Mouse (Mus musculus) heart, embryonic 13.5 days (tissue): ENCODE measurements at regions not wholly inside any gene's neighbourhood (a gene's known extent, or its start where the extent isn't known, plus 50 kb on each side); places are given as distances from the start of the nearest gene placed in this dataset.

Experiments
- ATAC-seq: fragments of 200-750 bp; cut with Nextera tagmentation; 2 replicates; pipeline ENCODE4 v1.8.0; 2017; ENCODE audit warnings: moderate TSS enrichment; ENCODE audit not compliant: insufficient number of reproducible peaks, low FRiP score, low TSS enrichment; ENCODE audit errors: extremely low read depth
- H3K27ac ChIP-seq: fragments of 300-500 bp; sonication (generic); replicated peaks from 2 replicates; pipeline ENCODE4 v1.5.1; 2015; ENCODE audit warnings: moderate library complexity, mild to moderate bottlenecking, inconsistent platforms
- H3K27me3 ChIP-seq: fragments of 300-500 bp; sonication (generic); replicated peaks from 2 replicates; pipeline ENCODE4 v1.6.1; 2015; ENCODE audit warnings: mild to moderate bottlenecking, inconsistent platforms
- H3K36me3 ChIP-seq: fragments of 300-500 bp; sonication (generic); 2 replicates; pipeline ENCODE4 v1.6.1; 2015; ENCODE audit warnings: mild to moderate bottlenecking, inconsistent platforms
- H3K4me1 ChIP-seq: fragments of 300-500 bp; sonication (generic); 2 replicates; pipeline ENCODE4 v1.6.1; 2015; ENCODE audit warnings: inconsistent platforms
- H3K4me2 ChIP-seq: fragments of 300-500 bp; sonication (generic); 2 replicates; pipeline ENCODE4 v1.6.1; 2015; ENCODE audit warnings: inconsistent platforms, mild to moderate bottlenecking, moderate library complexity
- H3K4me3 ChIP-seq: fragments of 300-500 bp; sonication (generic); 2 replicates; pipeline ENCODE4 v1.5.1; 2015; ENCODE audit warnings: moderate library complexity, mild to moderate bottlenecking, inconsistent platforms
- H3K9ac ChIP-seq: fragments of 300-500 bp; sonication (generic); 2 replicates; pipeline ENCODE4 v1.6.1; 2015; ENCODE audit warnings: inconsistent platforms, mild to moderate bottlenecking, moderate library complexity
- H3K9me3 ChIP-seq: fragments of 300-500 bp; sonication (generic); 2 replicates; pipeline ENCODE4 v1.6.1; 2016; ENCODE audit warnings: inconsistent platforms
- WGBS: fragments of 180-500 bp; shearing (Covaris S2); methylation state at CpG from one replicate; pipeline ENCODE4 v1.1.7; 2015; ENCODE audit warnings: mixed read lengths; 5-methylcytosine and 5-hydroxymethylcytosine counted together

DNA sequence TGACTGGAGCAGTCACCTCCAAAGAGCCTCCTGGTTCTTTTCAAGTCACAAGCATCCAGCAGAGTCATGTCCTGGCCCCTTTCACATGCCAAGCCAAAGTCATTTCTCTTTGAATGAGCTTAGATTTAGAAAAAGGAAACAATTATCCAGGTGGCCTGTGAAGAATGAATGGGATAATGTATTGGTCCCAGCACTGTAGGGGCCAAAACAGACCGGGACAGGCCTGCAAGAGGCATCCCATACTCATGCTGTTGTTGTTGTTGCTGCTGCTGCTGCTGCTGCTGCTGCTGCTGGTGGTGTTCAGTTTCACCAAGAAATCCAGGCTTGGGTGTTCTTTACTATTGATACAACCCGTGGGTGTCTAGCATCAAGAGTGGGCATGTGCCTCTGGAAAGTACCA lies 113.1 kb upstream of the Mgme1 start:
- H3K27me3 ChIP-seq, result peaks cover 14% of the 10 kb centered on the region
- H3K4me3 ChIP-seq, result no peak overlapping the region
- no peak for ATAC-seq
- no peak overlapping the region for H3K9ac ChIP-seq
- 30% methylated on average over 2 of the region's 2 CpGs for WGBS
- H3K4me2 ChIP-seq, result no peak overlapping the region
- H3K4me1 ChIP-seq, result peaks cover 19% of the 10 kb centered on the region
- no peak overlapping the region for H3K27ac ChIP-seq
- no peaks in the 10 kb centered on the region for H3K9me3 ChIP-seq
- H3K36me3 ChIP-seq, result no peaks in the 10 kb centered on the region

DNA sequence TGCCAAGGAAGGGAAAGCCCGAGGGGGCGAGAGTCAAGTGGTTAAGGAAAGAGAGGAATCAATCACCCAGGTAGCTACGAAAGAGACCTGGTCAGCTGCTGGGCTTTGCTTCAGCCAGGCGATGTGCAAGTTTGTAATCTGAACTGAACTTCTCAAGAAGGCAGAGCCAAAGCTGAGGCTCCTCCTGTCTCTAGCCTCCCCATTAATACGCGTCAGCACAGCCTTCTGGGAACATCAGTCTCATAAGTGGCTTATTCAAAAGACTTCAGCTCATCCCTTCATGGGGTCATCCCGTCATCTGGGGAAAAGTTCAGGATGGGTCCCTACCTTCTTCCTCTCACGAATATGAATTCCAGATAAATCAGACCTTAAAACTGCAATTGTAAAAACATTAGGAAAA lies 112.2 kb upstream of the Mgme1 start:
- 51% methylated on average over 8 of the region's 8 CpGs for WGBS
- no peak overlapping the region for H3K27ac ChIP-seq
- H3K27me3 ChIP-seq, result peaks cover 14% of the 10 kb centered on the region
- H3K4me2 ChIP-seq, result no peak overlapping the region
- no peaks in the 10 kb centered on the region for H3K9me3 ChIP-seq
- H3K36me3 ChIP-seq, result no peaks in the 10 kb centered on the region
- no peak overlapping the region for H3K4me3 ChIP-seq
- ATAC-seq, result no peak
- H3K9ac ChIP-seq, result no peak overlapping the region
- H3K4me1 ChIP-seq, result peaks cover 19% of the 10 kb centered on the region

DNA sequence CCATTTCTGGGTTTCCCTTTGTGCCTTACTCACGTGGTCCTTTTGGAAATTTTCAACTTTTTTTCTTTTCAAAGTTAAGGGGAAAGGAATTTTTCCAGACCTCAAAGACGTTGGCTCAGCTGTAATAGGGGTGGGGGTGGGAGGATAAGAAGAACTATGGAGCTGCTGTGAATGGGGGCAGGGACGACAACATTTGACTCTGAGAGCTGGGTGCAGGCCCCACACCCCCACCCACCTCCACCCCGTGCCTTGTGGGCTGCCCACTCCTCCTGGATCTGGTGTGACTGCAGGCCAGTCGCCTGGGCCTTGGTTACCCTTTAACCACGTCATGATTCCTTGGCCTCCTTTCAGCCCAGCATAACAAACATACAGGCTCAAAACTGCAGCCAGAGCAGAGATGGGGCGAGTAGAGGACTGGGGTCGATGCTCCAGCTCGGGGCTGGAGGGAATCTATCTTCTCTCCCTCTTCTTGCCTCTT lies 110.6 kb upstream of the Mgme1 start:
- no peak overlapping the region for H3K4me3 ChIP-seq
- WGBS, result 36% methylated on average over 9 of the region's 9 CpGs
- no peaks in the 10 kb centered on the region for H3K9me3 ChIP-seq
- no peaks in the 10 kb centered on the region for H3K36me3 ChIP-seq
- ATAC-seq, result no peak
- H3K4me1 ChIP-seq, result peaks cover 33% of the 10 kb centered on the region
- H3K9ac ChIP-seq, result peak overlapping the region; percentile 12; the same call in 1 of the 2 replicates
- peak overlapping the region; percentile 66 for H3K27ac ChIP-seq
- 0 out of 2 replicates have a peak overlapping the region, but pooled peaks have one; percentile 24 for H3K4me2 ChIP-seq
- peaks cover 14% of the 10 kb centered on the region for H3K27me3 ChIP-seq

DNA sequence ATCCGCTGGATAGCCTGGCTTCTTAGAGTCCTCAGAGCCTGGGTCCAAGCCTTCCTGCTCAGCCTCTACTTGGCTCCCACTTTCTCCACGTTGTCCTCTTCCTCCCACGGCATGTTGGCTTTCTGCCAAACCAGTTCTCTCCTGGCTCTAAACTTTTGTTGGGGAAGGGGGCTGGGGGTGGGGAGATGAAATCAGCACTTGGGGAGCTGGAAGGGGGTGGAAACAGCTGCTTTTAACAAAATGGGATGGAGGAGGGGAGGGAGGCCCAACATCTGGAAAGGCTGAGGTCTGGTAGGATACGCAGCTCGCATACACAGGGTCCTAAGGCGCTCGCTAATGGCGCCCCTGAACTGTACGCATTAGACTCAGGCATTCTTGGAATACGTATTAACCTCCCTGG lies 110.0 kb upstream of the Mgme1 start:
- peaks cover 34% of the 10 kb centered on the region for H3K4me1 ChIP-seq
- H3K9me3 ChIP-seq, result no peaks in the 10 kb centered on the region
- no peaks in the 10 kb centered on the region for H3K36me3 ChIP-seq
- peak overlapping the region; percentile 66 for H3K27ac ChIP-seq
- no peak overlapping the region for H3K4me3 ChIP-seq
- ATAC-seq, result no peak
- WGBS, result 52% methylated on average over 10 of the region's 10 CpGs
- no peak overlapping the region; the same call in 1 of the 2 replicates for H3K9ac ChIP-seq
- peaks cover 14% of the 10 kb centered on the region for H3K27me3 ChIP-seq
- 0 out of 2 replicates have a peak overlapping the region, but pooled peaks have one; percentile 24 for H3K4me2 ChIP-seq

DNA sequence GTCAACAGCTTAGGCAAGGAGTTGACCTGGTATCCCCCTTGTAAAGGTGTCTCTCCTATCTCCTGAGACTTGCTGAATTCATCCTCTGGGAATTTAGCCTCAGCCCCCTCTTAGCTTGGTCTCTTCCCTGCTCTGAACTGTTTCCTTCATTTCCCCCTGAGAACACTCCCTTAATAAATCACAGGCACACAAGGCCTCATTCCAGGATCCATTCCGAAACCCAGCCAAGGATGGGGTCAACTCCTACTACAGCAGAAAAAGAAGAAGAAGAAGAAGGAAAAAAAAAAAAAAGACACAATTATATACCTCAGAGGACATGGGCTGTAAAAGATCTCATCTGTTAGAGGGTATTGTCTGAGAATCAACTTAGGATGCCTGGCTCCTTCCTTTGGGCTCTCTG lies 108.6 kb upstream of the Mgme1 start:
- no peak for ATAC-seq
- no peak overlapping the region for H3K9ac ChIP-seq
- H3K36me3 ChIP-seq, result no peaks in the 10 kb centered on the region
- H3K9me3 ChIP-seq, result no peaks in the 10 kb centered on the region
- peaks cover 41% of the 10 kb centered on the region for H3K4me1 ChIP-seq
- H3K27me3 ChIP-seq, result peaks cover 10% of the 10 kb centered on the region
- WGBS, result 63% methylated on average over 1 of the region's 1 CpGs
- H3K4me2 ChIP-seq, result no peak overlapping the region
- H3K4me3 ChIP-seq, result no peak overlapping the region
- H3K27ac ChIP-seq, result no peak overlapping the region; the same call in 1 of the 2 replicates

DNA sequence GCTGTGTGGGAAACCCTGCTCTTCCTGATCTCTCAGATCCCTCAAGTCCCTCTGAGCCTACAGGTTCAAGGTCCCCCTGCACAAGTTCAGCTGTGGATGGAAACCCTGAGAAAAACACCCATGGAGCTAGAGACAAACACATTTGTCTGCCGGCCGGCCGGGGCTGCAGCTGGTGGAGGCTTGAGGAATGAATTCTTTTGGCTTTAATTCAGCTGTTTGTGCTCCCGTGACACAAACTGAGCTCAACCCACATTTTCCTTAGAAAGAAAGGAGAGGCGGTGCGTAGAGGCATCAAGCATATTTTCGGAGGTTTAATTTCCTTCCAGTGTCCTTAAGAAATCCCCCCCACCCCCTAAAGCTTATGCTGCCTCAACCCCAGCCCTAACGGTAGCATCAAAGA lies 106.4 kb upstream of the Mgme1 start:
- H3K4me3 ChIP-seq, result peak overlapping the region; percentile 66

DNA sequence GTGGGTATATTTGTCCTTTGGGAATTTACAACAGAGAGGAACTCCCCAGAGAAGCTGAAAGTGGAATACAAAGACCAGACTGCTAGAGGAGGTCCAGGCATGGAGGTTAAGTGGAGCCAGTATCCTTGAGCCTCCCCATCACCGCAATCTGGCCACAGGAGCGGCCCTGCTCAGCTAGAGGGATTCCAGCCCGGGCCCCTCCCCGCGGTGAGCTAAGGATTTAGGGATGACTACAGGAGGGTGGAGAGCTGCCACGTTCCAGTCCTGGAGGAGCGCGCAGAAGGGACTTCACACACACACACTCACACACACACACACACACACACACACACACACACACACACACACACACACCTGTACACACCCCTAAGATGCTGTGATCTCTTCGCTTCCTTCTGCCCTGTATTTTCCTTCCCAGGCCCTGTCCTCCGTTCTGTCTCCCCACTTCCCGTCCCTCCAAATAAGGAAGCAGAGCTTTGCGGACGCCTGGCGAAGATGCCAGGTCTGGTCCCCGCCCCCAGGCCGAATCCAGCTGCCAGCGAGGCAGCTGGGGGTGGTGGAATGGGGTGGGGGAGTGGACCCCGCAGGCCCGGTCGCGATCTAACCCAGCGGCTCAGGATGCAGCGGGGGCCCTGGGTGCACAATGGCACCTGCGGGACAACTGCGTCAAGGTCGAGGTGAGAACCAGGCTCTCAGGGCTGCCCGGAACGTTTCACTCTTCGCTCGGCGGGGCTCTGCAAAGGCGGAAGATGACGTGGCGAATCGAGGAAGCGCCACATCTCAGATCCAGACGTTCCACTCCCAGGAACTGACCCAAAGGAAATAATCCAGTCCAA lies 105.3 kb upstream of the Mgme1 start:
- Histone ChIP-seq H3K9ac (peak overlapping the region; percentile 88), H3K36me3 (no peaks in the 10 kb centered on the region), H3K27me3 (no peaks in the 10 kb centered on the region), H3K9me3 (no peaks in the 10 kb centered on the region), H3K4me1 (peaks cover 51% of the 10 kb centered on the region), H3K4me2 (peak overlapping the region; percentile 78), H3K4me3 (peak overlapping the region; percentile 66), H3K27ac (peak overlapping the region; percentile 96)
- WGBS, result under 1% methylated on average over 36 of the region's 37 CpGs
- peak; percentile 55; the same call in 1 of the 2 replicates for ATAC-seq

More for the DNA sequence above, 106.4 kb upstream of the Mgme1 start:
- peaks cover 53% of the 10 kb centered on the region for H3K4me1 ChIP-seq
- H3K27ac ChIP-seq, result peak overlapping the region; percentile 96
- no peaks in the 10 kb centered on the region for H3K9me3 ChIP-seq
- H3K4me2 ChIP-seq, result peak overlapping the region; percentile 78
- H3K27me3 ChIP-seq, result no peaks in the 10 kb centered on the region
- peak overlapping the region; percentile 88 for H3K9ac ChIP-seq
- WGBS, result 31% methylated on average over 8 of the region's 8 CpGs
- ATAC-seq, result no peak
- no peaks in the 10 kb centered on the region for H3K36me3 ChIP-seq

DNA sequence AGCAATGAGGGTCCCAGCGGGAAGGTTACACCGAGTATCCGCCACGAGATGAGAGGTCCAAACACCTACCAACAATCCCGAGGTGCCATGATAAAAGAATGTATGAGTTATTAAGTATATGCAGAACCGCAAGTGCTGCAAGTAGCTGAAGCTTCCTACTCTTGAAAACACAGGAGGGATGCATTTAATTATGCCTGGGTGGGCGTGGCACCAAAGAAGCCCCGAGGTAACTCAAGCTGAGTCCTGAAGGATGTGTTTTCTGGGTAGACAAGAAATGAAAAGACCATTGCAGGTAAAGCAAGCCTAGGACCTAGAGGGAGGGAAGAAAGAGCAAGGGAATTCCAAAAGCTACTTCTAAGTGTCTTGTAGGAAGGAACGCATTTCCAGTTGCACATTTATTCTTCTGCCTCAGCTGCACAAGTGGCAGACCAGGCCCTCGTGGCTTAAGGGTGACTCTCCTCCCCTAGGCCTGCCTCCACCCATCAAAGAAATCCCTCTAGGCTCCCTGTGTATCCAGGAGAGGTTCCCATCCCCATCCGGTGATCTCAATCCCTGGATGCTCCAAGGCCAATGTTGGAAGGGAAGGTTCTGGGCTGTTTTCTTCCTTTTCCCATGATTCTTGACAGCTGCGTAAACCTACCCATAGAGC lies 104.2 kb upstream of the Mgme1 start:
- Histone ChIP-seq H3K4me2 (peak overlapping the region; percentile 78), H3K27me3 (no peaks in the 10 kb centered on the region), H3K27ac (peak overlapping the region; percentile 96), H3K9me3 (no peaks in the 10 kb centered on the region), H3K36me3 (no peaks in the 10 kb centered on the region), H3K4me1 (peaks cover 42% of the 10 kb centered on the region), H3K4me3 (peak overlapping the region; percentile 66), H3K9ac (peak overlapping the region; percentile 88)
- ATAC-seq, result no peak
- 25% methylated on average over 12 of the region's 12 CpGs for WGBS

DNA sequence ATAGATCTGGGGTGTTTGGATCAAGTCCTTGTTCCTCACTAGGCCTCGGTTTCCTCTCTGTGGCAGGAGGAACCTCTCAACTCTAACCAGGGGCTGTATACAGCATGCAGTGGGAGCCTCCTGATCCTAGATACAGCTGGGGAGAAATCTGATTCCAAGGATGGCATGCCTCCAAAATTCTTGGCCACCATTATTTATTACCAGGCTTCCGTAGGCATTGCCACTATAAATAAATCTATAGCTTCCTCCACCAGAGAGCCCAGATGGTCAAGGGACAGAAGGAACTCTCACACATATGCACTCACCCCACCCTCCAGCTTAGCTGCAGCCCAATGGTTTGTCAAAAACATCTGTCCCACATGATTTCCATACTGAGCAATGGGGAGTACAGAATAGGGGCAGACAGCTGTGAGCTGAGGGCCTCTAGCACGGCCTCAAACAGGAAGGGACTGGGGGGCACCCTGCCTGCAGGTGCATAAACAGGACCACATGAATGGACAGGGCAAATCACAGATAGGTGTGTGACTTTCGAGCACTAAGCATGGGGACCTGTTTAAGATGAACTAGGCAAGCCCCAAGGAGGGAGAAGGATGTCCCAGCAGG lies 100.8 kb upstream of the Mgme1 start:
- Histone ChIP-seq H3K9ac (no peak overlapping the region), H3K27ac (no peak overlapping the region), H3K27me3 (no peaks in the 10 kb centered on the region), H3K4me2 (no peak overlapping the region), H3K4me3 (no peak overlapping the region), H3K9me3 (no peaks in the 10 kb centered on the region), H3K36me3 (no peaks in the 10 kb centered on the region), H3K4me1 (peaks cover 38% of the 10 kb centered on the region)
- no peak for ATAC-seq
- WGBS, result 64% methylated on average over 4 of the region's 4 CpGs

DNA sequence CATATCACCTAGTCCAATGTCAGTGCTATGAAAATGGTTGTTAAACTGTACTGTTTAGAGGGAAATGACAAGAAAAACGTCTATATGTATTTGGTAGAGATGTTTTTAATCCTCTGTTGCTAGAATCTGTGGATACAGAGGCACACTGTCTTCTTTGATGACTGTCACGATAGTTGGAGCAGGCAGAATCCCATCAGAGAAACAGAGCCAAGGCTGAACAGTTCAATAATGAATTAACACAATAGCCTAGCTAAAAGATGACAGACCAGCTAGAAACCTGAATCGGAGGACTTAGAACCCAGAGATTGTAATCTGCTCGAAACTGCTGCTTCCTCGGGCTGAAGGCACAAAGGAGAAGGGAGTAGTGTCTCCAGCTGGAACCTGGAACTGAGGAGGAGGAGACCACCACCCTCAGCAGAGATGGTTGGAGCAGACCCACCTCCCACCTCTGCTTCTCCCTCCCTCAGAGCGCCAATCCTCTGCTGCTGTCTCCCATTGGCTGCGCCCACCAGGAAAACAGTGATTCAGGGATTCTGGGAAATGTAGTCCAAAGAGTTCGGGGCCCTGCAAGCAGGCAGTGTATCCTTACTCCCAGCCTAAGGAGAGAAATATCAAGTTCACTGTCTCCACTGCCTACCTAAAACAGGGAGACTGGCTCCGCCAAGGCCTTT lies 98.2 kb upstream of the Mgme1 start:
- peak overlapping the region; percentile 80 for H3K9ac ChIP-seq
- H3K27ac ChIP-seq, result no peak overlapping the region
- peak overlapping the region; percentile 72 for H3K4me2 ChIP-seq
- ATAC-seq, result peak; percentile 59; the same call in 1 of the 2 replicates
- H3K4me1 ChIP-seq, result peaks cover 34% of the 10 kb centered on the region
- no peaks in the 10 kb centered on the region for H3K9me3 ChIP-seq
- 17% methylated on average over 9 of the region's 9 CpGs for WGBS
- peak overlapping the region; percentile 50 for H3K4me3 ChIP-seq
- H3K36me3 ChIP-seq, result no peaks in the 10 kb centered on the region
- H3K27me3 ChIP-seq, result no peaks in the 10 kb centered on the region
